7 mouse cellular contexts compared by ENCODE assay signal in genomic region chr2:74749337-74750121, GRCm38 (mm10). TPM values are rescaled to one million over a fixed set of nuclear protein-coding genes. Genes with fewer than 3 reads are reported as not detected.
A peak's percentile ranks its signal among the peaks of the same experiment; 100 is the strongest.
DNase-seq lines count a peak whose midpoint lies in the region; ATAC-seq and TF ChIP-seq lines count a peak whose summit lies in the region.

No protein-coding gene starts in this region.

- no peaks in the 10 kb centered on the region for H3K36me3 ChIP-seq in ES-Bruce4 (ENCODE audit: control insufficient read depth, insufficient read depth, low read length, poor library complexity, severe bottlenecking)
- H3K36me3 ChIP-seq in kidney, postnatal 0 days (ENCODE audit: insufficient read depth, low read length): no peaks in the 10 kb centered on the region

- H3K27me3 ChIP-seq in ES-Bruce4 (ENCODE audit: control insufficient read depth, insufficient read depth, low read length, poor library complexity, severe bottlenecking): peaks cover 41% of the 10 kb centered on the region
- no peaks in the 10 kb centered on the region; the same call in 1 of the 2 replicates for H3K27me3 ChIP-seq in kidney, postnatal 0 days (ENCODE audit: insufficient read depth, low read length)

- no peak for TF ChIP-seq POLR2A in ES-Bruce4 (IDR thresholded peaks at IDR 0.05; ENCODE audit: insufficient read depth, low read length)

- peak overlapping the region; percentile 76 for H3K4me2 ChIP-seq in kidney, postnatal 0 days (ENCODE audit: low read length)

- TF ChIP-seq EP300 in ES-Bruce4 (IDR thresholded peaks at IDR 0.05; ENCODE audit: insufficient read depth, low read depth, low read length): no peak

- no peak overlapping the region for H3K27ac ChIP-seq in ES-Bruce4 (ENCODE audit: insufficient read depth, low read length)
- H3K27ac ChIP-seq in kidney, postnatal 0 days: peak overlapping the region; percentile 51
- no peak overlapping the region for H3K27ac ChIP-seq in layer of hippocampus, adult 2 months

- 1% methylated on average over 47 of the region's 47 CpGs for WGBS in kidney, postnatal 0 days

- peak overlapping the region; percentile 19 for H3K4me3 ChIP-seq in ES-Bruce4 (ENCODE audit: low read depth, low read length)
- peak overlapping the region; percentile 35 for H3K4me3 ChIP-seq in kidney, postnatal 0 days (replicated peaks; ENCODE audit: low read depth, low read length)
- no peak overlapping the region; the same call in 1 of the 2 replicates for H3K4me3 ChIP-seq in layer of hippocampus, adult 2 months

- peak; percentile 68 for ATAC-seq in activated CD4-positive, CD25-positive, alpha-beta regulatory T cell, adult 4 months
- peak; percentile 83 for ATAC-seq in kidney, postnatal 0 days (replicated peaks; ENCODE audit: low FRiP score, low read depth)

- H3K9ac ChIP-seq in ES-Bruce4 (ENCODE audit: low read depth, poor library complexity, severe bottlenecking): no peak overlapping the region
- H3K9ac ChIP-seq in kidney, postnatal 0 days (ENCODE audit: low read depth, low read length): peak overlapping the region; percentile 51

- no peak for TF ChIP-seq CTCF in ES-Bruce4 (IDR thresholded peaks at IDR 0.05; ENCODE audit: low read depth, low read length)
- no peak for TF ChIP-seq CTCF in kidney, postnatal 0 days (IDR thresholded peaks at IDR 0.05; ENCODE audit: low read depth)
- TF ChIP-seq CTCF in layer of hippocampus, adult 2 months (conservative IDR thresholded peaks at IDR 0.05): no peak

- H3K4me1 ChIP-seq in ES-Bruce4 (ENCODE audit: control insufficient read depth, insufficient read depth, low read length): no peaks in the 10 kb centered on the region
- peaks cover 17% of the 10 kb centered on the region; the same call in 1 of the 2 replicates for H3K4me1 ChIP-seq in kidney, postnatal 0 days (replicated peaks; ENCODE audit: insufficient read depth, low read length)

- H3K9me3 ChIP-seq in ES-Bruce4 (replicated peaks; ENCODE audit: control insufficient read depth, insufficient read depth, low read length, poor library complexity, severe bottlenecking): no peaks in the 10 kb centered on the region
- H3K9me3 ChIP-seq in kidney, postnatal 0 days (replicated peaks; ENCODE audit: low read length): no peaks in the 10 kb centered on the region

- DNase-seq in forelimb bud, embryonic 11.5 days (ENCODE audit: low read depth, low spot score): peak; percentile 75
- peak; percentile 91 for DNase-seq in kidney, postnatal 0 days (ENCODE audit: low spot score)
- peak; percentile 92 for DNase-seq in neural tube, embryonic 10.5 days (ENCODE audit: extremely low spot score, low spot score)
- no peak for DNase-seq in spleen, postnatal 10 days (ENCODE audit: low spot score in 2 of 2)
- no peak for DNase-seq in layer of hippocampus, adult 2 months (ENCODE audit: low spot score in 2 of 2)

RNA-seq across cellular contexts. Expression of gene Hoxd1, which starts 13.3 kb away (rescaled TPM):
- polyA plus RNA-seq in ES-Bruce4 (2011; ENCODE audit: insufficient read depth, insufficient read length, low read depth, missing spikeins): not detected in 2 replicates
- not detected for polyA plus RNA-seq in activated CD4-positive, CD25-positive, alpha-beta regulatory T cell, adult 4 months (2017; shearing (Covaris generic))
- 1.2 and 1.8 TPM in 2 replicates for polyA plus RNA-seq in kidney, postnatal 0 days (2015; fragmentation: Nextera tagmentation; extraction: Ambion mirVana)
- total RNA-seq in layer of hippocampus, adult 2 months (2021): under 1 TPM in 1 of 2 experiments, not detected in 1; 0.26 TPM

RNA-seq across cellular contexts. Expression of gene Gm28230, which starts 23.0 kb away (rescaled TPM):
- not detected in 2 replicates for polyA plus RNA-seq in ES-Bruce4 (2011; ENCODE audit: insufficient read depth, insufficient read length, low read depth, missing spikeins)
- polyA plus RNA-seq in activated CD4-positive, CD25-positive, alpha-beta regulatory T cell, adult 4 months (2017; shearing (Covaris generic)): not detected
- polyA plus RNA-seq in kidney, postnatal 0 days (2015; fragmentation: Nextera tagmentation; extraction: Ambion mirVana): 1.1 and 1.3 TPM in 2 replicates
- total RNA-seq in layer of hippocampus, adult 2 months (2021): not detected

RNA-seq across cellular contexts. Expression of gene Hoxd4, which starts 37.8 kb away (rescaled TPM):
- 0.40 TPM in 1 of 2 replicates, not detected in the other for polyA plus RNA-seq in ES-Bruce4 (2011; ENCODE audit: insufficient read depth, insufficient read length, low read depth, missing spikeins)
- not detected for polyA plus RNA-seq in activated CD4-positive, CD25-positive, alpha-beta regulatory T cell, adult 4 months (2017; shearing (Covaris generic))
- 3.3 and 4.4 TPM in 2 replicates for polyA plus RNA-seq in kidney, postnatal 0 days (2015; fragmentation: Nextera tagmentation; extraction: Ambion mirVana)
- not detected for total RNA-seq in layer of hippocampus, adult 2 months (2021)

RNA-seq across cellular contexts. Expression of gene Hoxd3, which starts 37.8 kb away (rescaled TPM):
- polyA plus RNA-seq in ES-Bruce4 (2011; ENCODE audit: insufficient read depth, insufficient read length, low read depth, missing spikeins): not detected in 2 replicates
- polyA plus RNA-seq in activated CD4-positive, CD25-positive, alpha-beta regulatory T cell, adult 4 months (2017; shearing (Covaris generic)): not detected
- 7.9 and 8.0 TPM in 2 replicates for polyA plus RNA-seq in kidney, postnatal 0 days (2015; fragmentation: Nextera tagmentation; extraction: Ambion mirVana)
- total RNA-seq in layer of hippocampus, adult 2 months (2021): not detected

RNA-seq across cellular contexts. Expression of gene Hoxd8, which starts 45.1 kb away (rescaled TPM):
- polyA plus RNA-seq in ES-Bruce4 (2011; ENCODE audit: insufficient read depth, insufficient read length, low read depth, missing spikeins): 0.76 and 2.1 TPM in 2 replicates
- polyA plus RNA-seq in activated CD4-positive, CD25-positive, alpha-beta regulatory T cell, adult 4 months (2017; shearing (Covaris generic)): not detected
- polyA plus RNA-seq in kidney, postnatal 0 days (2015; fragmentation: Nextera tagmentation; extraction: Ambion mirVana): 73.4 and 76.7 TPM in 2 replicates
- not detected for total RNA-seq in layer of hippocampus, adult 2 months (2021)

Comparison
In these comparisons a context has a peak if more than half of its experiments do, and no peak if none do; other contexts are left out.
1. DNase-seq: peak in forelimb bud, embryonic 11.5 days (single experiment), kidney, postnatal 0 days (single experiment) and neural tube, embryonic 10.5 days (single experiment); none in spleen, postnatal 10 days (0 of 2) and layer of hippocampus, adult 2 months (0 of 2).